Mouse (Mus musculus): ENCODE measurements around the gene Ppp1r13l. TPM values are rescaled to one million over a fixed set of nuclear protein-coding genes. Genes with fewer than 3 reads are reported as not detected.

Gene Ppp1r13l
- polyA plus RNA-seq, 1 experiment: 13.3 TPM

- DNase-seq (ENCODE audit: low read depth): no peak
Measured at GRCm38 (mm10) chr7:19337122-19337521, 22.4 kb upstream of the Ppp1r13l start.

- no peak for DNase-seq (ENCODE audit: low read depth)
Measured at GRCm38 (mm10) chr7:19338060-19338459, 21.5 kb upstream of the Ppp1r13l start.

GRCm38 (mm10) chr7:19338596-19338995 lies 21.0 kb upstream of the Ppp1r13l start:
- DNase-seq (ENCODE audit: low read depth): no peak

- DNase-seq (ENCODE audit: low read depth): no peak
Measured at GRCm38 (mm10) chr7:19341250-19341649, 18.3 kb upstream of the Ppp1r13l start.

- DNase-seq (ENCODE audit: low read depth): no peak
Measured at GRCm38 (mm10) chr7:19341761-19342409, 17.7 kb upstream of the Ppp1r13l start.

- no peak for DNase-seq (ENCODE audit: low read depth)
Measured at GRCm38 (mm10) chr7:19342481-19343027, 17.0 kb upstream of the Ppp1r13l start.

- DNase-seq (ENCODE audit: low read depth): no peak
Measured at GRCm38 (mm10) chr7:19343210-19343808, 16.2 kb upstream of the Ppp1r13l start.

- DNase-seq (ENCODE audit: low read depth): no peak
Measured at GRCm38 (mm10) chr7:19344237-19344847, 15.2 kb upstream of the Ppp1r13l start, which contains the start of gene Ercc1. Gene Ercc1, plus strand, starts transcription at chr7:19344778.

- DNase-seq (ENCODE audit: low read depth): no peak
Measured at GRCm38 (mm10) chr7:19344938-19345471, 14.5 kb upstream of the Ppp1r13l start.

GRCm38 (mm10) chr7:19349188-19349915 lies 10.2 kb upstream of the Ppp1r13l start:
- no peak for DNase-seq (ENCODE audit: low read depth)

GRCm38 (mm10) chr7:19350221-19350620 lies 9.3 kb upstream of the Ppp1r13l start:
- no peak for DNase-seq (ENCODE audit: low read depth)

- DNase-seq (ENCODE audit: low read depth): no peak
Measured at GRCm38 (mm10) chr7:19354991-19355390, 4.6 kb upstream of the Ppp1r13l start.

- no peak for DNase-seq (ENCODE audit: low read depth)
Measured at GRCm38 (mm10) chr7:19356311-19356710, 3.2 kb upstream of the Ppp1r13l start.

GRCm38 (mm10) chr7:19357381-19358375 lies 1.9 kb upstream of the Ppp1r13l start:
- DNase-seq (ENCODE audit: low read depth): no peak

GRCm38 (mm10) chr7:19358634-19359033 lies 915 bp upstream of the Ppp1r13l start:
- DNase-seq (ENCODE audit: low read depth): no peak

- no peak for DNase-seq (ENCODE audit: low read depth)
Measured at GRCm38 (mm10) chr7:19359892-19360641, 518 bp downstream of the Ppp1r13l start.

- no peak for DNase-seq (ENCODE audit: low read depth)
Measured at GRCm38 (mm10) chr7:19360944-19361343, 1.4 kb downstream of the Ppp1r13l start.

- DNase-seq (ENCODE audit: low read depth): no peak
Measured at GRCm38 (mm10) chr7:19361720-19362119, 2.2 kb downstream of the Ppp1r13l start.

- no peak for DNase-seq (ENCODE audit: low read depth)
Measured at GRCm38 (mm10) chr7:19362276-19362675, 2.7 kb downstream of the Ppp1r13l start.

- no peak for DNase-seq (ENCODE audit: low read depth)
Measured at GRCm38 (mm10) chr7:19363881-19364280, 4.3 kb downstream of the Ppp1r13l start.
